Mouse (Mus musculus) forebrain, embryonic 11.5 days (tissue): ENCODE measurements at regions not wholly inside any gene's neighbourhood (a gene's known extent, or its start where the extent isn't known, plus 50 kb on each side); places are given as distances from the start of the nearest gene placed in this dataset.
A peak's percentile ranks its signal among the peaks of the same experiment; 100 is the strongest.

ENCODE experiments used
- ATAC-seq: fragments of 200-750 bp; cut with Nextera tagmentation; replicated peaks from 2 replicates; pipeline ENCODE4 v1.8.0; 2017; ENCODE audit warnings: moderate TSS enrichment; ENCODE audit not compliant: low FRiP score
- DNase-seq: peaks from one replicate; pipeline ENCODE4 v3.0.0-alpha.2; 2017; ENCODE audit warnings: low spot score
- H3K27ac ChIP-seq: fragments of 300-500 bp; sonication (generic); 2 replicates; pipeline ENCODE4 v1.5.1; 2014; ENCODE audit warnings: low read depth, low read length
- H3K27me3 ChIP-seq: fragments of 300-500 bp; sonication (generic); 2 replicates; pipeline ENCODE4 v1.6.1; 2014; ENCODE audit warnings: mild to moderate bottlenecking, low read length, mixed read lengths; ENCODE audit not compliant: control insufficient read depth, insufficient read depth
- H3K36me3 ChIP-seq: fragments of 300-500 bp; sonication (generic); 2 replicates; pipeline ENCODE4 v1.6.1; 2014; ENCODE audit warnings: mild to moderate bottlenecking, low read length, moderate library complexity, mixed read lengths; ENCODE audit not compliant: control insufficient read depth, insufficient read depth
- H3K4me1 ChIP-seq: fragments of 300-500 bp; sonication (generic); replicated peaks from 2 replicates; pipeline ENCODE4 v1.6.1; 2014; ENCODE audit warnings: low read length, mixed read lengths; ENCODE audit not compliant: control insufficient read depth, insufficient read depth
- H3K4me2 ChIP-seq: fragments of 300-500 bp; sonication (generic); 2 replicates; pipeline ENCODE4 v1.6.1; 2014; ENCODE audit warnings: low read depth, mild to moderate bottlenecking, low read length, moderate library complexity, mixed read lengths; ENCODE audit not compliant: severe bottlenecking
- H3K4me3 ChIP-seq: fragments of 300-500 bp; sonication (generic); 2 replicates; pipeline ENCODE4 v1.5.1; 2014; ENCODE audit warnings: low read depth, low read length
- H3K9ac ChIP-seq: fragments of 300-500 bp; sonication (generic); 2 replicates; pipeline ENCODE4 v1.6.1; 2014; ENCODE audit warnings: low read length
- H3K9me3 ChIP-seq: fragments of 300-500 bp; sonication (generic); 2 replicates; pipeline ENCODE4 v1.6.1; 2016; ENCODE audit warnings: low read length, mixed read lengths; ENCODE audit not compliant: control insufficient read depth
- WGBS: fragments of 180-500 bp; shearing (Covaris S2); extraction: QIAGEN DNeasy Blood & Tissue Kit; methylation state at CpG from one replicate; pipeline ENCODE4 v1.1.7; 2014; 5-methylcytosine and 5-hydroxymethylcytosine counted together

DNA sequence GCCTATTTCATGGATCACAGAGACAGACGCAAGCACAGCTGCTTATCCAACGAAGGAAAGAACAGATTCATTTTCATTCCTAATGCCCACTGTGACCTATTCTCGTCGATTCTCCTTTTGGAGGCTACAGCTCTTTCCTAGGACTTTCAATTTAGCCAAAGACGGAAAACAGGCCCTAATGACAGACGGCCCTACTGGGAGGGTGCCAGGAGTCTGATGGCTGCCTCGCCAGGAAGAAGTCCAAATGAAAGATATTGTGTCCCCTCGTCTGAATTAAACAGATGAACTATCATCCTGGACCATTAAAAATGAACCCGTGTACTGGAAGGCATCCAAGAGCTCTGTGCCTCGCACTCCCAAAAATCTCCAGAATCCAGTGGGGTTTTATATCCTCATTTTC is 89.5 kb upstream of the Kdm8 start:
- no peaks in the 10 kb centered on the region for H3K4me1 ChIP-seq
- WGBS: 89% methylated on average over 10 of the region's 10 CpGs
- no peaks in the 10 kb centered on the region for H3K9me3 ChIP-seq
- no peak overlapping the region for H3K4me3 ChIP-seq
- no peak overlapping the region for H3K27ac ChIP-seq
- no peak overlapping the region for H3K4me2 ChIP-seq
- no peaks in the 10 kb centered on the region for H3K27me3 ChIP-seq
- DNase-seq: peak; percentile 1
- ATAC-seq: no peak
- H3K9ac ChIP-seq: no peak overlapping the region
- H3K36me3 ChIP-seq: no peaks in the 10 kb centered on the region

DNA sequence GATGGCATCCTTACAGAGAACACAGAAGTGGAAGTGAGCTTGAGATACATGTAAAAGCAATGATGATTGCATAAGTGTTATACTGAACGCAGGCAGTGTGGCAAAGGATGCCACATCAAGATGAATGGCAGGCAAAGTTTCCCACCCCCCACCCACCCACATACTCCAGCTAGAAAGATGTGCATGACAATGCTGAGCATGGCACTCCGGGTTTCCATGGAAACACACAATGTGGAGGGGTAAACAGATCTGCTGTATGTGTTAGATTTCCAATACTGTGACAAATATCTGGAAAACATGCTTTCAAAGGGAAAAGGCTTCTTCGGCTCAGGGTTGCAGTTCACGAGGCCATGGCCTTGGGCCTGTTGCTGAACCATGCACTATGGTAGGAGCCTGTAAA is 86.5 kb upstream of the Kdm8 start:
- H3K36me3 ChIP-seq: no peaks in the 10 kb centered on the region
- DNase-seq: no peak
- no peak for ATAC-seq
- no peak overlapping the region for H3K27ac ChIP-seq
- no peaks in the 10 kb centered on the region for H3K9me3 ChIP-seq
- H3K4me1 ChIP-seq: no peaks in the 10 kb centered on the region
- H3K27me3 ChIP-seq: no peaks in the 10 kb centered on the region
- WGBS: 88% methylated on average over 4 of the region's 4 CpGs
- H3K4me3 ChIP-seq: no peak overlapping the region
- no peak overlapping the region for H3K9ac ChIP-seq
- no peak overlapping the region for H3K4me2 ChIP-seq

DNA sequence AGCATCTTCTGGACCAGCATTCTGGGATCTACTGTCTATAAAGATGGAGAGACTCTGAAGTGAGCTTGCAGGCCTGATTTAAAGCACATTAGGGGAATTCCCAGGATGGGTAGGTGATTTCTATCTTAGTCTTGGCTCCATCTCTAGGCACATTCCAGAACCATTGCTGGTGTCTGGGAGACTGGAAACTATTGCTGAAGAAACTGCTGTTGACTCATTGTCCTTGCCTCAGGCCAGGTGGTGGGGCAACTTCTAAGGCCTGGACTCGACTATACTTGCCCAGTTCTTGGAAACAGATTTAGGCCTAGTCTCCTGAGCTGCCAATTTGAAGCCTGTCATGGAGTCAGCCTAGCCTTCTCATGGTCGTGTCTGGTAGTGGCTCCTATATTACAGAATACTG is 61.5 kb upstream of the Kdm8 start:
- H3K9ac ChIP-seq: no peak overlapping the region
- no peak overlapping the region for H3K4me2 ChIP-seq
- no peaks in the 10 kb centered on the region for H3K27me3 ChIP-seq
- H3K27ac ChIP-seq: no peak overlapping the region
- H3K9me3 ChIP-seq: no peaks in the 10 kb centered on the region
- H3K4me3 ChIP-seq: no peak overlapping the region
- ATAC-seq (no peak), DNase-seq (no peak)
- 68% methylated on average over 2 of the region's 2 CpGs for WGBS
- H3K36me3 ChIP-seq: no peaks in the 10 kb centered on the region
- no peaks in the 10 kb centered on the region for H3K4me1 ChIP-seq

DNA sequence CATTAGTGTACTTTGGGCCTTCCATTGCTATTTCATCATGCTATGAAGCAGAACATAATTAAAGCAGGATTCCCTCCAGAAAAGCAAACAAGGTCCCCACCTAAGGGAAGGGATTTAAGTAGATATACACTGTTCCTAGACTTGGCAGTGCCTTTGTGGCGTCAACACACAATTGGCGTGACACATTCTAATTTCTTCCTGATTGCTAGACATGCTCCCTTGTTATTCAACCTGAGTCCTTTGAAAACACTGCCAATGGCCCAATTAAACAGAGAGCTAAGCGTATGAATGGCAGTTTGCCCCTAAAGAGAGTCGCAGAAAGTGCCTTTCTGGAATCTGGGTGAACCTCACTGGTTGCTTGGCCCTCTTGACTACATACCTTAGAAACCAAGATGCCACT is 60.3 kb upstream of the Kdm8 start:
- H3K4me2 ChIP-seq: no peak overlapping the region
- no peak overlapping the region for H3K27ac ChIP-seq
- no peaks in the 10 kb centered on the region for H3K9me3 ChIP-seq
- WGBS: 75% methylated on average over 4 of the region's 4 CpGs
- no peaks in the 10 kb centered on the region for H3K4me1 ChIP-seq
- DNase-seq: no peak
- H3K36me3 ChIP-seq: no peaks in the 10 kb centered on the region
- no peak overlapping the region for H3K4me3 ChIP-seq
- ATAC-seq: no peak
- no peaks in the 10 kb centered on the region for H3K27me3 ChIP-seq
- H3K9ac ChIP-seq: no peak overlapping the region

DNA sequence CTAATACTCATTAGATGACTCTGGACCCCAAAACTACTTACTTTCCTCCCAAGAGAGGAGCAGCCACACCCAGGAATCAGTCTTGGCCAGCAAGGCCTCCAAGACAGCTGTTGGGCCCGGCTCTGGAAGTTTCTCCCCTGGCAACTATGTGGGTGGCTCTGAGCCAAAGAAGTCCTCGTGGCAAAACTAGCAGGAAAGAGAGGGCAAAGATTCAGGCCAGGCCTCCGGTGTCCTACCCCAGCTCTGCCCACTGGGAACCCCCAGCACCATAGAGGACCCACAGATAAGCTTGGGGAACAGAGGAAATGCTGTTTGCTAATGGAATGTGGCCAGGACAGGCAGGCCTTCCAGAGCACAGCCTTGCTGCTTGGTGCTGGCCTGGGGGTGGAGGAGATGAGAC is 51.9 kb upstream of the Kdm8 start:
- Histone ChIP-seq H3K27ac (no peak overlapping the region), H3K27me3 (no peaks in the 10 kb centered on the region), H3K4me1 (no peaks in the 10 kb centered on the region), H3K4me2 (no peak overlapping the region; the same call in 1 of the 2 replicates), H3K9me3 (no peaks in the 10 kb centered on the region), H3K4me3 (no peak overlapping the region), H3K9ac (peak overlapping the region; percentile 72; the same call in 1 of the 2 replicates), H3K36me3 (no peaks in the 10 kb centered on the region)
- DNase-seq: peak; percentile 56
- no peak for ATAC-seq
- WGBS: 62% methylated on average over 3 of the region's 3 CpGs

DNA sequence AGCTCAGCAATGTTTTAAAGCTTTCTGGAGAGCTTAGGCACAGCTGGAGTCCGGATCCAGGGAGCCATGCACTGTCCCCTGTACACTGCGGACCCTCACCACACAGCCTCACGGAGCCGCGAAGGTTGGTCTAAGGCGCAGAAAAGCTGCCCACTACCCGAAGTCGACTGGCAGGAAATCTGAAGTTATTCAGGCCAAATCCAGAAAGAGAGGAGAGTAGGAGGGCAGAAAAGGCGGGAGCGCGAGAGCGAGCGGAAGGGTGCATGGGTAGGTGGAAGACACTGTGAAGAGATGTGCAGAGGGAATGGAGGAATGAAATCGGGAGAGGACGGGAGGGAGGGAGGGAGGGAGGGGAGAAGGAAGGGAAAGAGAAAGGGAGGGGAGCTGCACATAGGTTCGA is 51.2 kb upstream of the Kdm8 start:
- H3K4me2 ChIP-seq: peak overlapping the region; percentile 83
- under 1% methylated on average over 16 of the region's 16 CpGs for WGBS
- no peaks in the 10 kb centered on the region for H3K4me1 ChIP-seq
- no peaks in the 10 kb centered on the region for H3K27me3 ChIP-seq
- DNase-seq (peak; percentile 67), ATAC-seq (peak; percentile 71)
- no peak overlapping the region for H3K27ac ChIP-seq
- H3K36me3 ChIP-seq: no peaks in the 10 kb centered on the region
- no peaks in the 10 kb centered on the region for H3K9me3 ChIP-seq
- H3K4me3 ChIP-seq: peak overlapping the region; percentile 36
- peak overlapping the region; percentile 72 for H3K9ac ChIP-seq

DNA sequence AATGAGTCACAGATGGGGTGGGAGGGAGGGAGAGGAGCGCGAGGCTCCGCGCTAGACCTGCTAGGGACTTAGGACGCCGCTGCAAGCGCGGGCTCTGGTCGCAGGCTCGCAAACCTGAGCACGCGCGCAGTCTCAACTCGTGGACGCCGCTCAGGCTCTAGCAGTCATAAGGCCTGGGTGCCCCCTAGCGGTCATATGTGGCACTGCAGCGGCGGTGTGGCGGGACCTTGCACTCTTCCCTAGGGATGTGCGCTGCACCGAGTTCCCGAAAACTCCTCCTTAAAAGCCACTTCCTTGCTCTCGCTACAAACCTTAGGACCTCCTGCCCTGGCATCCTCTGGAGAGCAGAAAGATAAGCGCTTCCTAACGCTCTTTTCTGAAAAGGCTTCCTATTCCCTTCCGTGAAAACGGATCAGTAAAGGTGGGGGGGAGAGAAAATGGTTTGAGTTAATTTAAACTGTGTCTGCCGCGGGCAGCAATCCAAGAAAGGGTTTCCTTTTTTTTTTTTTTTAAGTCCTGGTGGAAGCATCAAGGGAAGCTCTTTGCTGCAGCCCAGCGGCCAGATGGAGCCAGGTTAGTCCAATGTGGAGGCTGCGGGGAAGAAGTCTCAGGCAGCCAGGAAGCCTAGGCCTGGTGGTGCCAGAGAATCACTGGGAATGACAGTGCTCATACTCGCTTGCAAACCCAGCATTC is 50.7 kb upstream of the Kdm8 start:
- Histone ChIP-seq H3K4me2 (peak overlapping the region; percentile 83), H3K27me3 (no peaks in the 10 kb centered on the region), H3K9ac (peak overlapping the region; percentile 72), H3K36me3 (no peaks in the 10 kb centered on the region), H3K4me3 (peak overlapping the region; percentile 36), H3K9me3 (no peaks in the 10 kb centered on the region), H3K27ac (0 out of 2 replicates have a peak overlapping the region, but pooled peaks have one; percentile 34), H3K4me1 (no peaks in the 10 kb centered on the region)
- 2% methylated on average over 33 of the region's 33 CpGs for WGBS
- DNase-seq: peak; percentile 99
- peak; percentile 93 for ATAC-seq
